Mouse (Mus musculus) small intestine, adult 2 months (tissue): ENCODE results near the gene Xndc1.

Source experiments
- CTCF ChIP-seq: fragments of 200-500 bp; IDR thresholded peaks from 2 replicates; pipeline ENCODE4 v1.5.1; 2012; ENCODE audit warnings: low read depth, mild to moderate bottlenecking, control low read depth, inconsistent platforms, low read length, moderate library complexity, mixed read lengths; ENCODE audit not compliant: insufficient replicate concordance, insufficient read length; ENCODE audit errors: extremely low read depth
- POLR2A ChIP-seq: fragments of 200-500 bp; IDR thresholded peaks from 2 replicates; pipeline ENCODE4 v1.6.1; 2012; ENCODE audit warnings: low read depth, mild to moderate bottlenecking, control low read depth, inconsistent platforms, low read length, moderate library complexity

DNA sequence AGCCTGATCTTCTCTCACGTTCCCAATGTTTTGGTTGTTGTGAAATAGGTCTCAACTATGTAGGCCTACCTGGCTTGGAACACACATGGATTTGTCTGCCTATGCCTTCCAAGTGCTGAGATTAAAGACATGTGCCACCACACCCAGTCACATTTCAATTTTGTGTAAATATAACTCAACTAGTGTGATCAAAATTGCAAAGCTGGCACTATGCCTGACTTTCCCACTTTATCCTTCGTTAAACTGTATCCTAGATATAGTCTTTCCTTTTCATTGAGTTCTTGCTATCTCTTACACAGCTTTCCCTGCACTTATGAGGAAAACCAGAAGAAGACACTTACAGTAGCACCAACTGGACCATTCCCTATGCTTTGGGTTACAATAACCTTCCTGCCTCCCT, 29.8 kb upstream of the Xndc1 start:
- TF ChIP-seq CTCF = no peak
- TF ChIP-seq POLR2A = no peak
